Mouse (Mus musculus) kidney, adult 2 months (tissue): Measurements from ENCODE around the gene Ppm1f.

Source experiments
- CTCF ChIP-seq: fragments of 200-500 bp; conservative IDR thresholded peaks from 2 replicates; pipeline ENCODE4 v1.5.1; 2011; ENCODE audit warnings: low read depth, mild to moderate bottlenecking, control low read depth, low read length, moderate library complexity, mixed read lengths; ENCODE audit not compliant: insufficient read depth, insufficient read length
- POLR2A ChIP-seq: fragments of 200-500 bp; IDR thresholded peaks from one replicate; pipeline ENCODE4 v1.6.1; 2011; ENCODE audit warnings: low read depth, low read length, control low read depth

DNA sequence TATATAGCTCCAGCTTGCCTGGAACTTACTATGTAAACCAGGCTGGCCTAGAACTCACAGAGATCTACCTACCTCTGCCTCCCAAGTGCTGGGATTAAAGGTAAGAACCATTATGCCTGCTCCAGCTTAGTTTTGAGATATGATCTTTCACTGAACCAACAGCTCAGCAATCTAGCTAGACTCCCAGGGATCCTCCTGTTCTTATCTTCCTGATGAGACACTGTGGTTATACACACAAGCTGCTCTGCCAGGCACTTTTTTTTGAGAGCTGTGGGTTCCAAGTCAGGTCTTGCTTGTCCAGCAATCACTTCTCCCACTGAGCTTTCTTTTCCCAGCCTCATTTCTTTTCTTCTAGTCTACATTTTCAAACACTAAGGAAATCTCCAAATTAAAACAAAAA is 70.0 kb downstream of the Ppm1f start:
- TF ChIP-seq CTCF, result no peak
- no peak for TF ChIP-seq POLR2A
